ENCODE assay signal across 11 mouse cellular contexts in genomic region chr2:72743651-72744050, GRCm38 (mm10).
DNase-seq lines count a peak whose midpoint lies in the region; ATAC-seq and TF ChIP-seq lines count a peak whose summit lies in the region.
"Had no signal": no experiment of that assay in that cellular context is flagged by ENCODE, and none has a peak within 500 bp of the region (broad histone marks: within the 10 kb centered on the region; RNA-seq: fewer than 3 reads in every experiment).

No protein-coding gene starts in this region.

- TF ChIP-seq CTCF in heart, postnatal 0 days (IDR thresholded peaks at IDR 0.05; ENCODE audit: low read depth), result no peak

- H3K4me1 ChIP-seq in heart, postnatal 0 days (ENCODE audit: control insufficient read depth, insufficient read depth), result peaks cover 16% of the 10 kb centered on the region; the same call in 1 of the 2 replicates
- peaks cover 8% of the 10 kb centered on the region for H3K4me1 ChIP-seq in heart, embryonic 11.5 days (ENCODE audit: control insufficient read depth, insufficient read depth, low read length)
- peaks cover 19% of the 10 kb centered on the region for H3K4me1 ChIP-seq in forebrain, embryonic 16.5 days (replicated peaks; ENCODE audit: control insufficient read depth, insufficient read depth, low read length)

- no peaks in the 10 kb centered on the region for H3K36me3 ChIP-seq in heart, postnatal 0 days (replicated peaks; ENCODE audit: control insufficient read depth, insufficient read depth, low read length)
- H3K36me3 ChIP-seq in heart, embryonic 11.5 days (ENCODE audit: control insufficient read depth, insufficient read depth, low read length), result no peaks in the 10 kb centered on the region
- no peaks in the 10 kb centered on the region for H3K36me3 ChIP-seq in forebrain, embryonic 16.5 days (ENCODE audit: control insufficient read depth, insufficient read depth)
- H3K36me3 ChIP-seq: limb, embryonic 15.5 days had no signal

- no peak for ATAC-seq in heart, postnatal 0 days (ENCODE audit: insufficient read depth, low read depth)
- no peak for ATAC-seq in heart, embryonic 11.5 days (replicated peaks; ENCODE audit: insufficient number of reproducible peaks, low FRiP score, low TSS enrichment)
- ATAC-seq in forebrain, embryonic 16.5 days, result peak; percentile 71

- no peak for DNase-seq in heart, postnatal 0 days (ENCODE audit: low spot score)
- DNase-seq in NIH3T3 (ENCODE audit: low read depth), result peak; percentile 13
- peak; percentile 65 for DNase-seq in brain, embryonic 18.5 days (ENCODE audit: low read depth, low spot score)
- no peak for DNase-seq in ovary, postnatal 10 days (ENCODE audit: low spot score)
- no peak for DNase-seq in ovary, postnatal 36 days (ENCODE audit: low spot score)
- no peak for DNase-seq in retina, embryonic 14.5 days (ENCODE audit: low spot score)
- DNase-seq: lung, postnatal 36 days; thymus, postnatal 4 days had no signal

- no peak overlapping the region for H3K4me2 ChIP-seq in heart, postnatal 0 days (ENCODE audit: low read depth, low read length)
- no peak overlapping the region for H3K4me2 ChIP-seq in heart, embryonic 11.5 days
- H3K4me2 ChIP-seq in forebrain, embryonic 16.5 days (ENCODE audit: low read length), result no peak overlapping the region
- H3K4me2 ChIP-seq: limb, embryonic 15.5 days had no signal

- no peak overlapping the region for H3K4me3 ChIP-seq in heart, postnatal 0 days (ENCODE audit: low read depth, low read length)
- H3K4me3 ChIP-seq in heart, embryonic 11.5 days (ENCODE audit: low read depth, low read length), result no peak overlapping the region
- H3K4me3 ChIP-seq in forebrain, embryonic 16.5 days (replicated peaks; ENCODE audit: low read length), result no peak overlapping the region
- H3K4me3 ChIP-seq: limb, embryonic 15.5 days had no signal

- H3K27ac ChIP-seq in heart, postnatal 0 days (ENCODE audit: low read depth), result peak overlapping the region; percentile 23; the same call in 1 of the 2 replicates
- H3K27ac ChIP-seq in heart, embryonic 11.5 days (ENCODE audit: low read depth, low read length), result no peak overlapping the region
- H3K27ac ChIP-seq in forebrain, embryonic 16.5 days (ENCODE audit: low read length), result peak overlapping the region; percentile 5; the same call in 1 of the 2 replicates
- H3K27ac ChIP-seq: limb, embryonic 15.5 days had no signal

- TF ChIP-seq EP300 in heart, postnatal 0 days (IDR thresholded peaks at IDR 0.05; ENCODE audit: low read depth), result no peak

- no peaks in the 10 kb centered on the region for H3K9me3 ChIP-seq in heart, postnatal 0 days (replicated peaks; ENCODE audit: control insufficient read depth, low read length)
- H3K9me3 ChIP-seq in heart, embryonic 11.5 days (replicated peaks; ENCODE audit: control insufficient read depth, low read length), result no peaks in the 10 kb centered on the region
- no peaks in the 10 kb centered on the region for H3K9me3 ChIP-seq in forebrain, embryonic 16.5 days (ENCODE audit: control insufficient read depth, low read length)
- H3K9me3 ChIP-seq: limb, embryonic 15.5 days had no signal

- WGBS in heart, postnatal 0 days, result 73% methylated on average over 3 of the region's 3 CpGs
- 90% methylated on average over 3 of the region's 3 CpGs for WGBS in heart, embryonic 11.5 days (ENCODE audit: insufficient replicate concordance)
- WGBS in forebrain, embryonic 16.5 days, result 43% methylated on average over 3 of the region's 3 CpGs

- H3K9ac ChIP-seq in heart, postnatal 0 days (replicated peaks; ENCODE audit: low read depth, low read length), result no peak overlapping the region
- no peak overlapping the region for H3K9ac ChIP-seq in heart, embryonic 11.5 days (ENCODE audit: low read depth, low read length)
- no peak overlapping the region for H3K9ac ChIP-seq in forebrain, embryonic 16.5 days (replicated peaks; ENCODE audit: low read depth, low read length)
- H3K9ac ChIP-seq: limb, embryonic 15.5 days had no signal

- H3K27me3 ChIP-seq in heart, postnatal 0 days (ENCODE audit: control insufficient read depth, insufficient read depth, low read length), result no peaks in the 10 kb centered on the region
- H3K27me3 ChIP-seq in heart, embryonic 11.5 days (ENCODE audit: control insufficient read depth, insufficient read depth, low read length), result no peaks in the 10 kb centered on the region
- H3K27me3 ChIP-seq in forebrain, embryonic 16.5 days (replicated peaks; ENCODE audit: control insufficient read depth, insufficient read depth, low read length), result no peaks in the 10 kb centered on the region
- H3K27me3 ChIP-seq: limb, embryonic 15.5 days had no signal

Comparison
In these comparisons a context has a peak if more than half of its experiments do, and no peak if none do; other contexts are left out.
1. DNase-seq: peak in NIH3T3 (single experiment) and brain, embryonic 18.5 days (single experiment); none in heart, postnatal 0 days (single experiment), ovary, postnatal 10 days (single experiment), ovary, postnatal 36 days (single experiment) and retina, embryonic 14.5 days (single experiment).